Mouse (Mus musculus): ENCODE results near the gene Gap43. TPM values are rescaled to one million over a fixed set of nuclear protein-coding genes. Genes with fewer than 3 reads are reported as not detected.
"Not testable (repeated sequence)": the region's sequence is repeated elsewhere in the genome, so short reads cannot be mapped to it uniquely, and the experiment has no call there.

Gap43 gene
- polyA plus RNA-seq, 1 experiment = not detected

DNA sequence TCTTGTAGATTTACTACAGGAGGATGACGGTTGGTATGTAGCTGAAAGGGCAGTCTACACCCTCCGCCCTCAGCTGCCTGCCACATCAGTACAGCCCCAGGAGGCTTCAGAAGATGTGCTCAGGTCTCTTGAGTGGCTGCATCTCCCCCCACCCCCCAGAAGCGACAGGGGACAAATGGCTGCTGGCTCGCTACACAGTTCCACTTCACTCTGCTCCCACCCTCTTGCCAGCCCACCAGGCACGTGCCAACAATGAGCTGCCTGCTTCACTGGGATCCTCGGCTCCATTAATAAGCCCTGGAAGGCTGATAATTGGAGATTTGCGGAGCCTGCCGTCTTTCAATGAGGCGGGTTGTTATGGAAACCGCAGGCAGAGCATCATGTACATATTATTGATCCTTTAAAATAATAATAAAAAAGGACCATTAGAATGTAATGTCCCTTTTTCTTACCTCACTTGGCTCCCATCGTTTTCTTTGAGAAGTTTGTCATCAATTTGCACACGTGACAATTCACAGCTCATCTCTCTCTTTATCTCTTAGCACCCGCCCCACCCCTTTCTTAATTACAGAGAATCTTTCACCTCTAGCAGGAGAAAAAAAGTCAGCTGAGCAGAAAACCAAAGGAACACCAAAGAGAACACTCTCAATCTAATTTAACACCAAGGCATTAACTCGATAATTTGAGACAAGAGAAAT lies 64.8 kb downstream of the Gap43 start:
- Histone ChIP-seq H3K4me3 (ENCODE audit: insufficient read depth, low read length) (no peak overlapping the region), H3K4me1 (ENCODE audit: control insufficient read depth, insufficient read depth, low read length) (no peaks in the 10 kb centered on the region), H3K27ac (ENCODE audit: insufficient read depth, low read depth, low read length) (no peak overlapping the region)
- TF ChIP-seq CTCF (IDR thresholded peaks at IDR 0.05; ENCODE audit: low read depth, low read length) = no peak
- TF ChIP-seq POLR2A (IDR thresholded peaks at IDR 0.05; ENCODE audit: borderline replicate concordance, low read depth, low read length) = no peak

DNA sequence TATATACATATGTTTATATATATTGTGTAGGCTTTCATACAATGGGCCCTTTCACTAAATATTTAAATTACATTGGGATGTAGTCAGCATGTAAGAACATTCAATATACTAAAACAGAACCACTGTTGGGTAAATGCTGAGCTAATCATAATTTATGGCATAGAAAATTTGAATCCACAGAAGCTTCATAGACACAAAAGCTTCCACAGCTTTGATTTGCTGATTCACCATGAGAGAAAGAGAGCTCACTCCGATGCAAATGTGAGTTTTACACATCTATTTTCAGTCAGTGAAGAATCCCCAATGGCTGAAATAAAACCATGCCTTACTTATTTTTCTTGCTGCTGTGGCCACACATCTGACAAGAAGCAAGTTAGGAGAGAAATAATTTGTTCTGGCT lies 69.2 kb downstream of the Gap43 start:
- TF ChIP-seq POLR2A (IDR thresholded peaks at IDR 0.05; ENCODE audit: borderline replicate concordance, low read depth, low read length) (no peak), CTCF (IDR thresholded peaks at IDR 0.05; ENCODE audit: low read depth, low read length) (no peak)
- no peaks in the 10 kb centered on the region for H3K4me1 ChIP-seq (ENCODE audit: control insufficient read depth, insufficient read depth, low read length)
- H3K4me3 ChIP-seq (ENCODE audit: insufficient read depth, low read length) = no peak overlapping the region
- no peak overlapping the region for H3K27ac ChIP-seq (ENCODE audit: insufficient read depth, low read depth, low read length)

DNA sequence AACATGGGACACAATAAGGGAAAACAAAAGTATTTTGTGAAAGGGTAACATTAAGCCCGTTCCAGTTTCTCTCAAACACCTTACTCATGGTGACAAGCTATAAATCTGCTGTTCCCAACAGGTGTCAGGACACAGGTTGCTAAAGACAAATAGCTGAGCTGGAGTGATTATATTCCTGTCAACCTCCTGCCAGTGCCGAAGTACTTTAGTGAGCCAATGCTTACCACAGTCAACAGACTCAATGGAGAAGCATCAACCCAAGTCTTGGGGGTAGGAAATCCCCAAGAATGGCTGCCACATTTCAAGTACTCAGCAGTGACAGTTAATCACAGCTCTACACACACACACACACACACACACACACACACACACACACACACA lies 70.9 kb downstream of the Gap43 start:
- TF ChIP-seq POLR2A (IDR thresholded peaks at IDR 0.05; ENCODE audit: borderline replicate concordance, low read depth, low read length) = no peak
- TF ChIP-seq CTCF (IDR thresholded peaks at IDR 0.05; ENCODE audit: low read depth, low read length) = no peak
- H3K27ac ChIP-seq (ENCODE audit: insufficient read depth, low read depth, low read length) = no peak overlapping the region
- H3K4me3 ChIP-seq (ENCODE audit: insufficient read depth, low read length) = no peak overlapping the region
- no peaks in the 10 kb centered on the region for H3K4me1 ChIP-seq (ENCODE audit: control insufficient read depth, insufficient read depth, low read length)

DNA sequence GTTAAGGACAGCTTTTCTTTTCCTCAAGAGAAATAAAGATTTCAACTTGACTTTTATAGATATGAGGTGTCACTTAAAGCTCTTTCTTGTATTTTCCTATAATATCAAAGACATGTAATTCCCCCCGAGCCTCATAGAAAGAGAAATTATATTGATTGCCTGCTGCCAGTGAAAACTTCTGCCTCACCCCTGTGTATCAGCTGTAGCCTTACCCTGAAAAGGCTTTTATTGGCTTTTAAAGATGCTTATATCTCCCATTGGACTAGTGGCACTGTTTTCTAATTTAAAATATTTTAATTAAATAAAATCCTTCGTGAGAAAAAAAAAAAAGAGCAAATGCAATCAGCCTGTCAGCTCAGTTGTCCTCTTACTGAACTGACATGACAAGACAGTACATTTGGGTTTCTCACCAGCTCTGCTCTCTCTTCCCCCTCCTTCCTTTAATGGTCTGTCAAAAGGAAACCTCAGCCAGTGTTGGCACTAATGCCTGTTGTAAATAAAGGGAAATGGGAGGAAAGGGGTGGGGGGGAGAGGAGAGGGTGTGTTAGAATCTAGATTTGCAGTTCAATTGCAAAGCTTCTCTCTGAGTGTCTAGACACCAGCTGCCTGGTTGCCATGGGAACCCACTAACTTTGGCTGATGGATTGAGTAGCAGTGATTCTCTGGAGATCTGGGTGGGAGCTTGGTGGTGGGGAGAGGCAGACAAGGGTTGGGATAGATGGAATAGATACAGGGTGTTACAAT lies 71.4 kb downstream of the Gap43 start:
- TF ChIP-seq POLR2A (IDR thresholded peaks at IDR 0.05; ENCODE audit: borderline replicate concordance, low read depth, low read length) (no peak), CTCF (IDR thresholded peaks at IDR 0.05; ENCODE audit: low read depth, low read length) (no peak)
- Histone ChIP-seq H3K4me3 (ENCODE audit: insufficient read depth, low read length) (no peak overlapping the region), H3K4me1 (ENCODE audit: control insufficient read depth, insufficient read depth, low read length) (no peaks in the 10 kb centered on the region), H3K27ac (ENCODE audit: insufficient read depth, low read depth, low read length) (no peak overlapping the region)

DNA sequence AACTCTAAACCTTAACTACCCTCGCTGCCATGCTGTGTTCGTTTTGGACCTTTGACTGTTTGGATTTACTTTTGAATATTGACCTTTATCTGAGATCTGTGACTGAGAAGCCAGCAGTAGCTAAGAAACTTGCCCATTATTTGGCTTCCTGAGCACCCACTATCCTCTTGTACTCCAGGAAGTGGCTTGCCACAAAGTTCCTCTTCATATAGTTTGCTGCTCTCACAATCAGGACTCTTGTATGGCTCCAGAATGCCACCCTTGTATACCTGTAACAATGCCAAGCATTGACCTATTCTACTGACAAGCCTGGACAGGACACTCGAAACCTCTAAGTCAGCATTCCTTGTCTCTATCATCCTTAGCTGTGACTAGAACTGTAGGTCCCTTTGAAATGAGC lies 75.3 kb downstream of the Gap43 start:
- no peaks in the 10 kb centered on the region for H3K4me1 ChIP-seq (ENCODE audit: control insufficient read depth, insufficient read depth, low read length)
- TF ChIP-seq CTCF (IDR thresholded peaks at IDR 0.05; ENCODE audit: low read depth, low read length) (no peak), POLR2A (IDR thresholded peaks at IDR 0.05; ENCODE audit: borderline replicate concordance, low read depth, low read length) (no peak)
- no peak overlapping the region for H3K27ac ChIP-seq (ENCODE audit: insufficient read depth, low read depth, low read length)
- no peak overlapping the region for H3K4me3 ChIP-seq (ENCODE audit: insufficient read depth, low read length)

DNA sequence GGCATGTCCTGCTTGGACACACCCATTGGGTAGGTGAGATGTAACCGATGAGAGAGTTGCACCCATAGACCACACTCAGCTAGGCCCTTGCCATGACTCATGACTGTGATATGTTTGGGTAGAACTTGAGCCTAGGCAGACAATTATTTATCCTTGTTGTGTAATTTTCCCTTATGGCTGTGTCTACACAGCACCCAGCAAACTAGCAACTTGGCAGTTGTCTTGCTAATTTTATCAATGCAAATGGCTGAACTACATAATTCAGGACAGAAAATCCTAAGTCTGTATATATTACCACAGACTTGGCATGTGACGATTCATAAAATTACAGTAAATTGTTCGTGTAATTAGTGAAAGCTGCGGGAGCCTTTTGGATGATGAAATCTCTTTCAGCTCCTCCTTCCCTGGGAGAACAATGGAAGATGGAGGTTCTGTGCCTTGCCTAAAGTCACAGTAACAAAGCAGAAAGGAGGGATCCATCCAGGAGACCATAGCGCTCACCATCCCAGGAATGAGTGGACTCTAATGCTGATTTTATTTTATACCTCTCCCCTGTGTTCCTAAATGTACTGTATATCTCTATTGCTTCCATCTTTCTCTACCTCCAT lies 77.4 kb downstream of the Gap43 start:
- no peak overlapping the region for H3K4me3 ChIP-seq (ENCODE audit: insufficient read depth, low read length)
- H3K27ac ChIP-seq (ENCODE audit: insufficient read depth, low read depth, low read length) = no peak overlapping the region
- no peak for TF ChIP-seq POLR2A (IDR thresholded peaks at IDR 0.05; ENCODE audit: borderline replicate concordance, low read depth, low read length)
- no peaks in the 10 kb centered on the region for H3K4me1 ChIP-seq (ENCODE audit: control insufficient read depth, insufficient read depth, low read length)

DNA sequence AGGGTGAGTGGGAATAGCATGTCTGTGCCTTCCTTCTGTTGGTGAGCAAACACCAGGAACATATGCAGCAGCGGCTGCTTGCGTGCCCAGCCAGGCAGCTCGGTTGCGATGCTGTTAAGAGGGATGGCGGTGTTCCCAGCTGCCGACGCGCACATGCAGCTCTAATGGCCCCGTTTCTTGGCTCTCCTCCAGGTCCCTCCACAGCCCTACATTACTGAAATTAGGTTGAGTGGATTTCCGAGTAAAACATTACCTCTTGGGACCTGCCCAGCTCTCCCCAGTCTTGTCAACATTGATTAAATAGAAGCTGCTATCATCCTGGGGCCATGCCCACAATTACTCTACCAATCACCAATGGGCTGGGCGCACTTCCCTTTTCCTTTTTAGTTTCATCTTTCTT lies 84.8 kb downstream of the Gap43 start:
- no peak overlapping the region for H3K4me3 ChIP-seq (ENCODE audit: insufficient read depth, low read length)
- TF ChIP-seq CTCF (IDR thresholded peaks at IDR 0.05; ENCODE audit: low read depth, low read length) (no peak), POLR2A (IDR thresholded peaks at IDR 0.05; ENCODE audit: borderline replicate concordance, low read depth, low read length) (no peak)

DNA sequence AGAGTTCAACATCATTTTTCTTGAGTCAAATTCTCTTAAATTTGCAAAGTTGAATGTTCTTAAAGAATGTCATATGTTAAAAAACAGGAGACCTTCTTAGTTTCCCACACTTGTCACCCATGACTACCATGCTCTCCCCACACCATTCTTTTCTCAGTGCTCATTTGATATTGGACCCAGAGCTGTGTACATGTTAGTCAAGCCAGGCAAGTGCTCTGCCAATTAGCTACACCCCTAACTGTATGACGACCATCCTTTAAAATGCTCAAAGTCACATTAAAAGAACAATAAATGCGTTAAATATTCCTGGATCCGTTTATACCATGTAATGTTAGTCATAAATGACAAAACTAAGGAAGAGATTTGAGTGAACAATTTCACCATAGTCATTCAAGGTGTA lies 85.2 kb downstream of the Gap43 start:
- TF ChIP-seq CTCF (IDR thresholded peaks at IDR 0.05; ENCODE audit: low read depth, low read length) (no peak), POLR2A (IDR thresholded peaks at IDR 0.05; ENCODE audit: borderline replicate concordance, low read depth, low read length) (no peak)
- no peak overlapping the region for H3K4me3 ChIP-seq (ENCODE audit: insufficient read depth, low read length)
- H3K27ac ChIP-seq (ENCODE audit: insufficient read depth, low read depth, low read length) = no peak overlapping the region
- H3K4me1 ChIP-seq (ENCODE audit: control insufficient read depth, insufficient read depth, low read length) = no peaks in the 10 kb centered on the region

More for the DNA sequence above, 84.8 kb downstream of the Gap43 start:
- Histone ChIP-seq H3K27ac (ENCODE audit: insufficient read depth, low read depth, low read length) (no peak overlapping the region), H3K4me1 (ENCODE audit: control insufficient read depth, insufficient read depth, low read length) (no peaks in the 10 kb centered on the region)

DNA sequence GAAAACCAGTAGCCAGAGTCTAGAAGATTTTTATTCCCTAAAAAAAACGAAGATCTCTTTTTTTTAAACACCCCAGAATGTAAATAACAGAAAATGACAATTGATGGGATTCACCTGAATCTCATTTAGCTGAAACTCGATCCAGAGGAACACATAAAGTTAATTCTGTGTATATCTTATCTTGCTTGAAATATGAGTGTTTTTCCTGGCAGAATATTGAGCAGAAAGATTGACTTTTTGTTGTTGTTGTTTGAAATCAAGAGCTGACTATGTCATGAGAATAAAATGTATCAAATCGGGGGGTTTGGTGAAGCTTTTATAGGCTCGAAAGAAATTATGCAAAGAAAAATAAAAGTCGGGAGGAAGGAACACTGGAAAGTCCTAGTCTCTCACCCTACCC lies 88.2 kb downstream of the Gap43 start:
- Histone ChIP-seq H3K4me3 (ENCODE audit: insufficient read depth, low read length) (no peak overlapping the region), H3K27ac (ENCODE audit: insufficient read depth, low read depth, low read length) (no peak overlapping the region), H3K4me1 (ENCODE audit: control insufficient read depth, insufficient read depth, low read length) (no peaks in the 10 kb centered on the region)
- TF ChIP-seq POLR2A (IDR thresholded peaks at IDR 0.05; ENCODE audit: borderline replicate concordance, low read depth, low read length) (no peak), CTCF (IDR thresholded peaks at IDR 0.05; ENCODE audit: low read depth, low read length) (no peak)

DNA sequence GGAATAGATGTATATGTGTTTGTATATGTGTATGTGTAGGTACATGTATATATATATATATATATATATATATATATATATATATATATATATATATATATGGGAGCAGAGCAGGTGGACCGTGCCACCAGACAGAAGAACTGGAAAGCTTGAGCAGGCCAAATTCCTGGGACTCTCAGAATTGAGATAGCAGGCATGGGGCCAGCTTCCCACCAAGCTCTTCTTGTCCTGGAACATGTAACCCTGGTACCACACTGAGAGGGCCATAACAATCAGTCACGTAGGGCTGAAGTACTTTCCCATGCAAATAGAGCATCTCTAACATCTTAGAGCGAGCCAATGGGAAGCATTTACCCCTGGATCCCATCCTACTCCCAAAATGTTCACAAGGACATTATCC lies 96.3 kb downstream of the Gap43 start:
- not testable (repeated sequence) for H3K4me1 ChIP-seq (ENCODE audit: control insufficient read depth, insufficient read depth, low read length); H3K4me3 ChIP-seq (ENCODE audit: insufficient read depth, low read length); H3K27ac ChIP-seq (ENCODE audit: insufficient read depth, low read depth, low read length)

Data from bone marrow macrophage, adult 2 months (primary cell).